Mouse (Mus musculus): ENCODE measurements around the gene Srgap2. TPM values are rescaled to one million over a fixed set of nuclear protein-coding genes. Genes with fewer than 3 reads are reported as not detected.

The Srgap2 gene
- polyA plus RNA-seq, 1 experiment, result 41.2 TPM

GRCm38 (mm10) chr1:131363887-131364286 lies 163.3 kb downstream of the Srgap2 start:
- no peak for TF ChIP-seq CTCF (IDR thresholded peaks at IDR 0.05; ENCODE audit: extremely low read depth, insufficient read depth, low read length)
- TF ChIP-seq POLR2A (IDR thresholded peaks at IDR 0.05; ENCODE audit: extremely low read depth, insufficient read depth, low read length), result no peak
- H3K27ac ChIP-seq (ENCODE audit: insufficient read depth, low read length), result no peak overlapping the region
- H3K4me1 ChIP-seq (ENCODE audit: control insufficient read depth, insufficient read depth, low read length), result no peaks in the 10 kb centered on the region; the same call in 1 of the 2 replicates
- no peak overlapping the region for H3K4me3 ChIP-seq (ENCODE audit: insufficient read depth, low read length)

- TF ChIP-seq POLR2A (IDR thresholded peaks at IDR 0.05; ENCODE audit: extremely low read depth, insufficient read depth, low read length) (no peak), CTCF (IDR thresholded peaks at IDR 0.05; ENCODE audit: extremely low read depth, insufficient read depth, low read length) (no peak)
- Histone ChIP-seq H3K4me1 (ENCODE audit: control insufficient read depth, insufficient read depth, low read length) (no peaks in the 10 kb centered on the region; the same call in 1 of the 2 replicates), H3K27ac (ENCODE audit: insufficient read depth, low read length) (no peak overlapping the region)
These were observed 165.1 kb downstream of the Srgap2 start for GRCm38 (mm10) chr1:131362089-131362488.

GRCm38 (mm10) chr1:131360800-131361199 lies 166.4 kb downstream of the Srgap2 start:
- H3K4me3 ChIP-seq (ENCODE audit: insufficient read depth, low read length), result no peak overlapping the region
- no peak overlapping the region for H3K27ac ChIP-seq (ENCODE audit: insufficient read depth, low read length)
- no peaks in the 10 kb centered on the region; the same call in 1 of the 2 replicates for H3K4me1 ChIP-seq (ENCODE audit: control insufficient read depth, insufficient read depth, low read length)
- TF ChIP-seq POLR2A (IDR thresholded peaks at IDR 0.05; ENCODE audit: extremely low read depth, insufficient read depth, low read length), result no peak
- TF ChIP-seq CTCF (IDR thresholded peaks at IDR 0.05; ENCODE audit: extremely low read depth, insufficient read depth, low read length), result no peak

More at GRCm38 (mm10) chr1:131362089-131362488, 165.1 kb downstream of the Srgap2 start:
- H3K4me3 ChIP-seq (ENCODE audit: insufficient read depth, low read length), result no peak overlapping the region

GRCm38 (mm10) chr1:131359609-131360008 lies 167.5 kb downstream of the Srgap2 start:
- H3K4me3 ChIP-seq (ENCODE audit: insufficient read depth, low read length), result no peak overlapping the region
- no peak for TF ChIP-seq POLR2A (IDR thresholded peaks at IDR 0.05; ENCODE audit: extremely low read depth, insufficient read depth, low read length)
- no peak for TF ChIP-seq CTCF (IDR thresholded peaks at IDR 0.05; ENCODE audit: extremely low read depth, insufficient read depth, low read length)
- no peak overlapping the region for H3K27ac ChIP-seq (ENCODE audit: insufficient read depth, low read length)
- H3K4me1 ChIP-seq (ENCODE audit: control insufficient read depth, insufficient read depth, low read length), result no peaks in the 10 kb centered on the region; the same call in 1 of the 2 replicates

- H3K4me1 ChIP-seq (ENCODE audit: control insufficient read depth, insufficient read depth, low read length), result no peaks in the 10 kb centered on the region
- H3K4me3 ChIP-seq (ENCODE audit: insufficient read depth, low read length), result no peak overlapping the region
- no peak overlapping the region for H3K27ac ChIP-seq (ENCODE audit: insufficient read depth, low read length)
- no peak for TF ChIP-seq CTCF (IDR thresholded peaks at IDR 0.05; ENCODE audit: extremely low read depth, insufficient read depth, low read length)
- no peak for TF ChIP-seq POLR2A (IDR thresholded peaks at IDR 0.05; ENCODE audit: extremely low read depth, insufficient read depth, low read length)
These were observed 169.9 kb downstream of the Srgap2 start for GRCm38 (mm10) chr1:131357213-131357612.

GRCm38 (mm10) chr1:131351436-131351835 lies 175.7 kb downstream of the Srgap2 start:
- Histone ChIP-seq H3K4me1 (ENCODE audit: control insufficient read depth, insufficient read depth, low read length) (peaks cover 5% of the 10 kb centered on the region), H3K27ac (ENCODE audit: insufficient read depth, low read length) (no peak overlapping the region), H3K4me3 (ENCODE audit: insufficient read depth, low read length) (no peak overlapping the region)
- no peak for TF ChIP-seq POLR2A (IDR thresholded peaks at IDR 0.05; ENCODE audit: extremely low read depth, insufficient read depth, low read length)
- TF ChIP-seq CTCF (IDR thresholded peaks at IDR 0.05; ENCODE audit: extremely low read depth, insufficient read depth, low read length), result no peak

GRCm38 (mm10) chr1:131349993-131350510 lies 177.1 kb downstream of the Srgap2 start:
- peaks cover 5% of the 10 kb centered on the region for H3K4me1 ChIP-seq (ENCODE audit: control insufficient read depth, insufficient read depth, low read length)
- H3K27ac ChIP-seq (ENCODE audit: insufficient read depth, low read length), result no peak overlapping the region
- no peak for TF ChIP-seq CTCF (IDR thresholded peaks at IDR 0.05; ENCODE audit: extremely low read depth, insufficient read depth, low read length)
- TF ChIP-seq POLR2A (IDR thresholded peaks at IDR 0.05; ENCODE audit: extremely low read depth, insufficient read depth, low read length), result no peak
- H3K4me3 ChIP-seq (ENCODE audit: insufficient read depth, low read length), result no peak overlapping the region

GRCm38 (mm10) chr1:131347708-131348107 lies 179.4 kb downstream of the Srgap2 start:
- peaks cover 5% of the 10 kb centered on the region for H3K4me1 ChIP-seq (ENCODE audit: control insufficient read depth, insufficient read depth, low read length)
- H3K27ac ChIP-seq (ENCODE audit: insufficient read depth, low read length), result no peak overlapping the region
- no peak for TF ChIP-seq CTCF (IDR thresholded peaks at IDR 0.05; ENCODE audit: extremely low read depth, insufficient read depth, low read length)
- no peak for TF ChIP-seq POLR2A (IDR thresholded peaks at IDR 0.05; ENCODE audit: extremely low read depth, insufficient read depth, low read length)
- H3K4me3 ChIP-seq (ENCODE audit: insufficient read depth, low read length), result no peak overlapping the region

- peaks cover 5% of the 10 kb centered on the region for H3K4me1 ChIP-seq (ENCODE audit: control insufficient read depth, insufficient read depth, low read length)
- TF ChIP-seq POLR2A (IDR thresholded peaks at IDR 0.05; ENCODE audit: extremely low read depth, insufficient read depth, low read length), result no peak
- no peak for TF ChIP-seq CTCF (IDR thresholded peaks at IDR 0.05; ENCODE audit: extremely low read depth, insufficient read depth, low read length)
- H3K4me3 ChIP-seq (ENCODE audit: insufficient read depth, low read length), result no peak overlapping the region
- H3K27ac ChIP-seq (ENCODE audit: insufficient read depth, low read length), result no peak overlapping the region
These were observed 180.1 kb downstream of the Srgap2 start for GRCm38 (mm10) chr1:131346916-131347555.

Data from cortical plate, adult 2 months (tissue).